Mouse (Mus musculus) forebrain, embryonic 13.5 days (tissue): Measurements from ENCODE around the gene 4933425L06Rik. TPM values are rescaled to one million over a fixed set of nuclear protein-coding genes. Genes with fewer than 3 reads are reported as not detected.

Source experiments
- ATAC-seq: fragments of 200-750 bp; cut with Nextera tagmentation; 2 replicates; pipeline ENCODE4 v1.8.0; 2017
- H3K27ac ChIP-seq: fragments of 300-500 bp; sonication (generic); 2 replicates; pipeline ENCODE4 v1.5.1; 2015; ENCODE audit warnings: inconsistent platforms, mild to moderate bottlenecking, moderate library complexity
- H3K27me3 ChIP-seq: fragments of 300-500 bp; sonication (generic); 2 replicates; pipeline ENCODE4 v1.6.1; 2015; ENCODE audit warnings: mild to moderate bottlenecking, inconsistent platforms
- H3K36me3 ChIP-seq: fragments of 300-500 bp; sonication (generic); 2 replicates; pipeline ENCODE4 v1.6.1; 2015; ENCODE audit warnings: mild to moderate bottlenecking, inconsistent platforms; ENCODE audit not compliant: poor library complexity, severe bottlenecking
- H3K4me1 ChIP-seq: fragments of 300-500 bp; sonication (generic); 2 replicates; pipeline ENCODE4 v1.6.1; 2015; ENCODE audit warnings: inconsistent platforms
- H3K4me2 ChIP-seq: fragments of 300-500 bp; sonication (generic); 2 replicates; pipeline ENCODE4 v1.6.1; 2015; ENCODE audit warnings: inconsistent platforms, mild to moderate bottlenecking, moderate library complexity
- H3K4me3 ChIP-seq: fragments of 300-500 bp; sonication (generic); 2 replicates; pipeline ENCODE4 v1.5.1; 2015; ENCODE audit warnings: mild to moderate bottlenecking, inconsistent platforms
- H3K9ac ChIP-seq: fragments of 300-500 bp; sonication (generic); 2 replicates; pipeline ENCODE4 v1.6.1; 2015; ENCODE audit warnings: mild to moderate bottlenecking, inconsistent platforms
- H3K9me3 ChIP-seq: fragments of 300-500 bp; sonication (generic); replicated peaks from 2 replicates; pipeline ENCODE4 v1.6.1; 2016; ENCODE audit warnings: inconsistent platforms
- WGBS: fragments of 180-500 bp; shearing (Covaris S2); methylation state at CpG from one replicate; pipeline ENCODE4 v1.1.7; 2015; 5-methylcytosine and 5-hydroxymethylcytosine counted together
- polyA plus RNA-seq: library from polyadenylated mRNA; unstranded; fragments of >200 nt; fragmentation: Nextera tagmentation; extraction: Ambion mirVana; gene quantifications from 2 replicates; pipeline ENCODE4 v1.2.1, GENCODE M21; 2015

The 4933425L06Rik gene
- not detected in 2 replicates for polyA plus RNA-seq

GRCm38 (mm10) chr13:105081862-105082261, at the start of gene 4933425L06Rik:
Gene 4933425L06Rik (plus strand): TSS chr13:105082122.
- Histone ChIP-seq H3K9me3 (no peaks in the 10 kb centered on the region), H3K4me1 (no peaks in the 10 kb centered on the region), H3K27ac (no peak within 1 kb of the TSS), H3K4me3 (no peak within 1 kb of the TSS), H3K9ac (no peak within 1 kb of the TSS), H3K36me3 (no peaks in the 10 kb centered on the region), H3K4me2 (no peak within 1 kb of the TSS), H3K27me3 (no peaks in the 10 kb centered on the region)
- ATAC-seq: no peak
- WGBS: 89% methylated on average over 10 of the region's 10 CpGs

GRCm38 (mm10) chr13:105037816-105038215, 44.1 kb upstream of the 4933425L06Rik start:
- H3K4me3 ChIP-seq: no peak overlapping the region
- H3K9ac ChIP-seq: no peak overlapping the region
- no peak for ATAC-seq
- no peaks in the 10 kb centered on the region for H3K36me3 ChIP-seq
- no peaks in the 10 kb centered on the region for H3K9me3 ChIP-seq
- H3K27ac ChIP-seq: no peak overlapping the region
- H3K27me3 ChIP-seq: no peaks in the 10 kb centered on the region
- no peak overlapping the region for H3K4me2 ChIP-seq
- no peaks in the 10 kb centered on the region for H3K4me1 ChIP-seq
- 87% methylated on average over 12 of the region's 12 CpGs for WGBS

GRCm38 (mm10) chr13:105038334-105038733, 43.6 kb upstream of the 4933425L06Rik start:
- Histone ChIP-seq H3K27me3 (no peaks in the 10 kb centered on the region), H3K27ac (no peak overlapping the region), H3K4me2 (no peak overlapping the region), H3K9me3 (no peaks in the 10 kb centered on the region), H3K4me3 (no peak overlapping the region), H3K9ac (no peak overlapping the region), H3K36me3 (no peaks in the 10 kb centered on the region), H3K4me1 (no peaks in the 10 kb centered on the region)
- no peak for ATAC-seq
- WGBS: 71% methylated on average over 5 of the region's 5 CpGs

- no peaks in the 10 kb centered on the region for H3K4me1 ChIP-seq
- ATAC-seq: peak; percentile 62; the same call in 1 of the 2 replicates
- no peak overlapping the region for H3K4me2 ChIP-seq
- H3K9me3 ChIP-seq: no peaks in the 10 kb centered on the region
- no peaks in the 10 kb centered on the region for H3K36me3 ChIP-seq
- 52% methylated on average over 3 of the region's 3 CpGs for WGBS
- H3K4me3 ChIP-seq: no peak overlapping the region
- no peak overlapping the region for H3K9ac ChIP-seq
- H3K27ac ChIP-seq: no peak overlapping the region
- no peaks in the 10 kb centered on the region for H3K27me3 ChIP-seq
Measured at GRCm38 (mm10) chr13:105043882-105044281, 38.0 kb upstream of the 4933425L06Rik start.

- no peaks in the 10 kb centered on the region for H3K27me3 ChIP-seq
- H3K4me3 ChIP-seq: no peak overlapping the region
- no peak overlapping the region for H3K27ac ChIP-seq
- H3K9me3 ChIP-seq: no peaks in the 10 kb centered on the region
- H3K36me3 ChIP-seq: no peaks in the 10 kb centered on the region
- ATAC-seq: no peak
- H3K4me2 ChIP-seq: no peak overlapping the region
- H3K9ac ChIP-seq: no peak overlapping the region
- H3K4me1 ChIP-seq: no peaks in the 10 kb centered on the region
- 69% methylated on average over 9 of the region's 9 CpGs for WGBS
Measured at GRCm38 (mm10) chr13:105047377-105047776, 34.5 kb upstream of the 4933425L06Rik start.

GRCm38 (mm10) chr13:105048662-105049061, 33.3 kb upstream of the 4933425L06Rik start:
- Histone ChIP-seq H3K27me3 (peaks cover 7% of the 10 kb centered on the region), H3K27ac (no peak overlapping the region), H3K36me3 (no peaks in the 10 kb centered on the region), H3K4me2 (no peak overlapping the region), H3K9me3 (no peaks in the 10 kb centered on the region), H3K4me3 (no peak overlapping the region), H3K9ac (no peak overlapping the region), H3K4me1 (peaks cover 12% of the 10 kb centered on the region)
- 74% methylated on average over 8 of the region's 8 CpGs for WGBS
- no peak for ATAC-seq

GRCm38 (mm10) chr13:105051432-105051831, 30.5 kb upstream of the 4933425L06Rik start:
- Histone ChIP-seq H3K36me3 (no peaks in the 10 kb centered on the region), H3K27me3 (peaks cover 12% of the 10 kb centered on the region), H3K4me2 (no peak overlapping the region), H3K4me3 (no peak overlapping the region), H3K9me3 (no peaks in the 10 kb centered on the region), H3K4me1 (peaks cover 20% of the 10 kb centered on the region), H3K9ac (no peak overlapping the region), H3K27ac (no peak overlapping the region)
- 48% methylated on average over 6 of the region's 6 CpGs for WGBS
- ATAC-seq: no peak

DNA sequence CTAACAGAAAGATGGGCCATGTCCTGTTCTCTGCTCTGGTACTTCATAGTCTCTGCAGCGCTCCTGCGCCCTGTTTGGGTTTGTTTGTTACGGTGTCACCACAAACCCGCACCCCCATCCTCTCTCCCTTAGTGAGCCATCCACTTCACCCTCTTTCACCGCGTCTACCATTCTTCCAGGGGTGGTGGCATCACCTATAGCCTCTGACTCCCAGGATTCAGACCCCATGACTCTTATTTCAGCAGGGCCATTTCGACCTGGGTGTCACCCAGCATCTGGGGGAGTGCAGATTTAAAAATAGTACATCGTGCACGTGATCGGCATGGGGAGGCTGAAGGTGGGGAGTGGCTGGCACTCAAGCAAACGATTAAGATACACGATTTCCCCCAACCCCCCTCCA, 28.3 kb upstream of the 4933425L06Rik start:
- peak overlapping the region; percentile 58 for H3K4me3 ChIP-seq
- peak overlapping the region; percentile 90 for H3K4me2 ChIP-seq
- H3K9me3 ChIP-seq: no peaks in the 10 kb centered on the region
- H3K4me1 ChIP-seq: peaks cover 20% of the 10 kb centered on the region
- H3K9ac ChIP-seq: peak overlapping the region; percentile 70
- 2% methylated on average over 12 of the region's 12 CpGs for WGBS
- no peaks in the 10 kb centered on the region for H3K36me3 ChIP-seq
- ATAC-seq: peak; percentile 19
- peaks cover 17% of the 10 kb centered on the region for H3K27me3 ChIP-seq
- peak overlapping the region; percentile 75 for H3K27ac ChIP-seq

DNA sequence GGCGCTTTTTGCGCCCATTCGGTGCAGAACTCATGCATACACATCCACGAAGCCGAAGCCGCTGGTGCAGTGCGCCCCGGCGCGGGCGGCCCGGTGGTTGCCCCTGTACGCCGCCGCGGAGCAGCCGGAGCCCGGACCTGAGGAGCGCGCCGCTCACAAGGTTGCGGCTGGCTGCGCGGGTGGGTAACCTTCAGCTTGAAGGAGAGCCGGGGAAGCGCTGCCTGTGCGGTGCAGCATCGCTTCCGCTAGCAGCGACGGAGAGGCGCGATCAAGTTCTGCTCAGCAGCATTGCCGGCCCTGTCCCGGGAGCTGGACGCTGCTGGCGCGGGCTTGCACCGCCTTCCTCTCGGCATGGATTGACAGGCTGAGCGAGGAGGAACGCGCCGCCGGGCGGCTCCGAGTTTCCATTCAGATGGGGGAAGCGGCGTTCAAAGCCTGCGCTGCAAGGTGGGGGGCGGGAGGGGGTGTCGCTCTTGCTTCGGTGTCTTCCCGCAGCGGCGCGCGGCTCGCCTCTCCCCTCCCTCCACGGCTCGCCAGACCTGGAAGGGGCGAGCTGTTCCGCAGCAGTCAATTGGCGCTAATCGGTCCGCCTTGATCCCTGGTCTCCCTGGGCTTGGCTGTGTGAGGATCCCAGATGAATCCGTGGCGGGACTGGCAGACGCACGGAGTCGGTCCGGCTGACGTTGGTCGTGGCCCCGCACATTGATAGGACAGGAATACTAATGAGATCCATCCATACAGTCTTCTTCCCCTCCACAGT, 27.6 kb upstream of the 4933425L06Rik start, which contains the start of gene Rgs7bp:
Rgs7bp (minus strand) TSS at position 750 of the 760 bp plus-strand sequence.
- Histone ChIP-seq H3K4me3 (peak within 1 kb of the TSS; percentile 58), H3K27ac (peak within 1 kb of the TSS; percentile 75), H3K9me3 (no peaks in the 10 kb centered on the region), H3K9ac (peak within 1 kb of the TSS; percentile 70), H3K27me3 (peaks cover 17% of the 10 kb centered on the region), H3K36me3 (no peaks in the 10 kb centered on the region), H3K4me2 (peak within 1 kb of the TSS; percentile 90), H3K4me1 (peaks cover 20% of the 10 kb centered on the region)
- peak; percentile 91 for ATAC-seq
- WGBS: under 1% methylated on average over 68 of the region's 75 CpGs

DNA sequence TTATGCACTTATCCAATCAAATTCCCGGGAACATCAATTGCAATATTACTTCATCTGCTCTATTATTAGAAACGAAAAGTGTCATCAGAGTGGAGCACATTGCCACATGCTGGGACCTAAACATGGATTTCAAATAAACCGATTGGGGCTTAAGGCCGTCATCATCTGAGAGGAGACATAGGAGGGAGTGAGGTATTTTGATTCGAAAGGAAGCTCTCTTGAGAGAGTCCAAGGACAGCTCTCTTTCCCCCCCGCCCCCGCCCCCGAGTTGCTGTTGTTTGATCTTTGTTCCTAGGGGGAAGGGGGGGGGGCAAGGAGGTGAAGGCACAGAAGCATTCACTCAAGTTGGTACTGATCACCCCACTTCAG, 27.0 kb upstream of the 4933425L06Rik start:
- 1% methylated on average over 8 of the region's 8 CpGs for WGBS
- peak overlapping the region; percentile 75; the same call in 1 of the 2 replicates for H3K27ac ChIP-seq
- no peaks in the 10 kb centered on the region for H3K9me3 ChIP-seq
- H3K36me3 ChIP-seq: no peaks in the 10 kb centered on the region
- peaks cover 17% of the 10 kb centered on the region for H3K27me3 ChIP-seq
- peak overlapping the region; percentile 58 for H3K4me3 ChIP-seq
- peak overlapping the region; percentile 90 for H3K4me2 ChIP-seq
- H3K9ac ChIP-seq: peak overlapping the region; percentile 70
- ATAC-seq: 0 out of 2 replicates have a peak, but pooled peaks have one; percentile 5
- peaks cover 20% of the 10 kb centered on the region for H3K4me1 ChIP-seq

DNA sequence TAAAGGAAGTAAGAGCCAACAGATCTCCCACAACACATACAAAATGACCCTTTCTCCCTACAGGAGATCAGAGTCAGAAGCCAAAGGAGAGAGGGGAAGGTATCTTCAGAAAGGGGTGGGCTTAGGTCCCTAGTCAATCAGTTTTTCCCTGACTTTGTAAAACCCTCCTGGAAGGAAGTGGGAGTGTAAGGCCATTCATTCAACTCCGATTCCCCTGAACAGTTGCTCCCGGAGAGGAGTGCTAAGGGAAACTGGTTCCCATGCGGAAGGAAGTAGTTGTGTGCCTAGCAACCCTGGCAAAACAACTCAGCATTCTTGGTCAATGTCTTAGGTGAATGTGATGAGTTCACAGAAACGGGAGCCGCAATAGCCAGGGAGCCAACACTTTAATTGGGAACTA, 26.5 kb upstream of the 4933425L06Rik start:
- H3K4me3 ChIP-seq: peak overlapping the region; percentile 58; the same call in 1 of the 2 replicates
- H3K4me2 ChIP-seq: peak overlapping the region; percentile 90
- no peaks in the 10 kb centered on the region for H3K36me3 ChIP-seq
- no peak overlapping the region; the same call in 1 of the 2 replicates for H3K27ac ChIP-seq
- peak overlapping the region; percentile 70; the same call in 1 of the 2 replicates for H3K9ac ChIP-seq
- ATAC-seq: no peak
- H3K27me3 ChIP-seq: peaks cover 17% of the 10 kb centered on the region
- H3K4me1 ChIP-seq: peaks cover 20% of the 10 kb centered on the region
- 20% methylated on average over 5 of the region's 5 CpGs for WGBS
- H3K9me3 ChIP-seq: no peaks in the 10 kb centered on the region

GRCm38 (mm10) chr13:105066119-105066518, 15.8 kb upstream of the 4933425L06Rik start:
- H3K9me3 ChIP-seq: no peaks in the 10 kb centered on the region
- H3K4me1 ChIP-seq: no peaks in the 10 kb centered on the region
- H3K27ac ChIP-seq: no peak overlapping the region
- no peak for ATAC-seq
- H3K4me3 ChIP-seq: no peak overlapping the region
- H3K36me3 ChIP-seq: no peaks in the 10 kb centered on the region
- no peak overlapping the region for H3K9ac ChIP-seq
- no peaks in the 10 kb centered on the region for H3K27me3 ChIP-seq
- no peak overlapping the region for H3K4me2 ChIP-seq
